Mouse (Mus musculus) ovary, postnatal 14 days (tissue): Measurements from ENCODE around the gene Dirc2.

Source experiments
- DNase-seq: peaks from one replicate; pipeline ENCODE4 v3.0.0; 2022; ENCODE audit warnings: low spot score

The Dirc2 gene

GRCm38 (mm10) chr16:35739548-35739947 lies 29.6 kb downstream of the Dirc2 start:
- DNase-seq, result no peak

GRCm38 (mm10) chr16:35738096-35738767 lies 30.9 kb downstream of the Dirc2 start:
- no peak for DNase-seq

GRCm38 (mm10) chr16:35734038-35734437 lies 35.1 kb downstream of the Dirc2 start:
- DNase-seq, result peak; percentile 52

- no peak for DNase-seq
These were observed 37.1 kb downstream of the Dirc2 start for GRCm38 (mm10) chr16:35732096-35732495.

DNA sequence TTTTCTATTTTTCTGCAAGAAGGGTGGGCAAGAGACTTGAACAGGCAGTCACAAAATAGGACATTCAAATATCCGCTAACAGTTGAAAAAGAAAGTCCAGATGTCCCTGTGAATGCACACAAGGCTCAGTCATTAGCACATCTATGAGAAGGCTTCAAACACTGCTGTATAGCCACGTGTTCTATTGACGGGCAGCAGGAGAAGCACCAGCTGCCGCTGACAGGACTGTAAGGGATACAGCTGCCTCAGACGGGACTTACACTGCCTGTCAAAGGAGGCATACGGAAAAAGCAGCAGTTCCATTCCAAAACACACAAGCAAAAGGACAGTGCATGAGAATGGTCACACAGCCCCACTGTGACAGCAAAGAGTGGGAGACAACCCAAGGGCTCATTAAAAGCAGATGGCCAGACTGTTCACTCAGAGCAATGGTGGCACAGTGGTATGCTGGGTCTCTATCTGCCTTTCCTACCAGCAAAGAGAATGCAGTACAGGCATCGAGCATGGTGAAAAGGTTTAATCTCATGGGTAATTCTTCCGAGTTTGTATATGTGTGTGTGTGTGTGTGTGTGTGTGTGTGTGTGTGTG lies 39.9 kb downstream of the Dirc2 start:
- DNase-seq, result no peak

DNA sequence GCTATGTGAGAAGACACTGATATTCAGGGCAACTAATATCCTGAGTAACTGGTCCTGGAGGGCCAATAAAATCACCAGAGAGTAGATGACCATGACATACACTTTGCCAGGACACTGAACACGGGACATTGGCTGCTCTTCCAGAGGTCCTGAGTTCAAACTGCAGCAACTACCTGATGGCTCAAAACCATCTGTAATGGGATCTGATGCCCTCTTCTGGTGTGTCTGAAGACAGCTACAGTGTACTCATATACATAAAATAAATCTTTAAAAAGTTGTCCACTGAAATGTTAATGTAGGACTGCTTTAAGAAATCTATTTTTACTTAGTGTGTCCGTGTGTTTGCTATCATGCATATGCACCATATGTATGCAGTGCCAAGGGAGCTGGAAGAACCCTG lies 42.6 kb downstream of the Dirc2 start:
- DNase-seq, result no peak

DNA sequence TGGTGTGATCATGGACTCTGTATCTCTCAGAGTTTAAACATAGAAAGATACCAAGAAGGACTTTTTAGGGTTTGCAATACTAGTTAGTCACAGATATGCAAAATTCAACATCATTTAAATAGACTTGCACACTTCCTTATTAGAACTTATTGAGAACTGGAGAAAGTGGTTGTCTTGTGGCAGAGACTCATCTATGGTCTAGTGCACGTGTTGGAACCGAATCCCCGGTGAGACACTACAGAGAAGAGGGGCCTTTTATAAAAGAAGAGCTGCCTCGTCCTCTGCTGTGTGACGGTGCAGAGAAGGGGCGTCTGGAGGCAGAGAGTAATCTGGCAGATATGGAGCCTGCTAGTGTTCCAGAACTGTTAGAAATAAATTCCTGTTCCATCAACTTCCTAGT lies 44.6 kb downstream of the Dirc2 start:
- no peak for DNase-seq

GRCm38 (mm10) chr16:35717761-35718160 lies 51.4 kb downstream of the Dirc2 start:
- no peak for DNase-seq

DNA sequence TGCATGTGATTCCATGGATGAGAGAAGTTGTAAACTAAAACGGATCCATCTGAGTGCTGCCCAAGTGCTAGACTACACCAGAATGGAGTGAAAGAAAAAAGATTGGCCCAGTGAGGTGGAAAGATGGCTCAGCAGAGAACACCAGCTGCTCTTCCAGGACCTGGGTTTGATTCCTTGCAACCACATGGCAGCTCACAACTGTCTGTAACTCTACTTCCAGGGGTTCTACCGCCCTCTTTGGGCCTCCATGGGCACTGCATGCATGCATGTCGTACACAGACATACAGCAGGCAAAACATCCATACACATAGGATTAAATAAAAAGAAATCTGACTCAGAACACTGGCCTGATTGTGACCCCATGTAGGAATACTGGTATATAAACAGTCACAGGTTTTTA lies 52.9 kb downstream of the Dirc2 start:
- DNase-seq, result no peak

DNA sequence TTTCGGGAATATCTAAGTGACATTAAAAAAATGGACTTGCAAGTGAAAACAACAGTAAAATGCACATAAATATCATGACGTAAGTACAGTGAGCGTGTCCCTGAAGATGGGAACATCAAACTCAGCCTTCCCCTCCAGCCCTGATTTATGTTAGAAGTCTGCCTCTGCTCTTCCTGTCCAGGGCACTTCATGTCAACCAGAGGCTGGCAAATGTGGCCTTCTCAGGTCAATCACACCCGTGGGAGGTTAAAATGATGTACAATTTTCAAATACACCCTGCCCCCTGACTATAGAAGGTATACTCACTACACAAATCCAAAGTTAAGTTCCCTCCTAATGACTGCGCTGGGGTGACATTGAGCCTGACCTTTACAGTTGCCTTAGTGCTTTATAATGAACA lies 53.4 kb downstream of the Dirc2 start:
- DNase-seq, result no peak

DNA sequence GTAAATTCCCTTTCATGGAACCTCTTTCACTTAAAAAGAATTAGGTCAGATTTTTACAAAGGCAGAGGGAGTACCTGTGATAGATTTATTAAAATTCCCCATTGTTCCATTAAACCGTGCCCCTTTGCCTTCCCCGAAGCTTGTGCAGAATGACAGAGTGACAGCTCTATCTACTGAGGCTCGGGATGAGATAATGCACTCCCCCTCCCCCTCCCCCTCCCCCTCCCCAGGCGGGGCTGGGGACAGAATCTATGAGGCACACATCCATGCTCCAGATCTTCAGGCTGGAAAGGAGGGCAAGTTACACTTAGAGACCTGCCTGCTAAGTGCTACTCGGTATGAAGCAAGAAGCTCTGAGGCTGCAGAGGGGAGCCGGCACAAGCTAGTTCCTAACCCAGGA lies 53.8 kb downstream of the Dirc2 start:
- no peak for DNase-seq

GRCm38 (mm10) chr16:35714689-35715088 lies 54.5 kb downstream of the Dirc2 start:
- DNase-seq, result no peak

DNA sequence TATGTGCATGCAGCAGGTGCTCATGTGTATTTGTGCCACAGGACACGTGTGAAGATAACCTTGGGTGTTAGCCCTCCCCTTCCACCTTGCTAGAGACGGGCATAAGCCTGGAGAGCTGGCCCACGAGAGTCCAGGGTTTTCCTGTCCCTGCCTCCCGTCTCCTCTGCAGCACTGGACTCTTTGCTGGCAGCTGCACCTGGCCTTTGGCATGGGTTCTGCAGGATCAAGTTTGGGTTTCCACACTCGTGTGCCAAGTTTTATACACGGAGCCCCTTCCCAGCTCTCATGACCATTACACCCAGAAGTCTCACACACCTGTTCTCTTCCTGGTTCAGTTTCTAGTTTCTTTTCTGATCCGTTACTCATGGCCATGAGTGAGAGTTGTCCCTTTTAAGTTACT lies 55.5 kb downstream of the Dirc2 start:
- DNase-seq, result no peak

DNA sequence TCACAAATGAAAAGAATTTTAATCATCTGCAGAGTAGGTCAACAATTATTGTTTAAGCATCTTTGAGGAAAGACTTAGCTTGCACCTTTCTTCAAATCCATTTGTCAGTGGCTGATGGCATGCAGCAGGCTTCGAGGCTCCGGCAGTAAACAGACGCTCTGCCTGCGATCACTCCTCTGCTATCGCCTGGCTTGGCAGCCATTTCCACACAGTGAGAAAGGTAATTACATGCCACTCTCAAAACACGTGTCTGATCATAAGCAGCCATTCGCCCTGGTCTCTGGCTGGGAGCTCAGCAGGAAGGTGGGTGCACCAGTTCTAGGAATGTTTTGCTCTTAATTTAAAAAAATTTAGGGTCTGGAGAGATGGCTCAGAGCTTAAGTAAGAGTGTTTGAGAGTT lies 58.2 kb downstream of the Dirc2 start:
- DNase-seq, result no peak

GRCm38 (mm10) chr16:35707004-35707403 lies 62.2 kb downstream of the Dirc2 start:
- DNase-seq, result no peak

DNA sequence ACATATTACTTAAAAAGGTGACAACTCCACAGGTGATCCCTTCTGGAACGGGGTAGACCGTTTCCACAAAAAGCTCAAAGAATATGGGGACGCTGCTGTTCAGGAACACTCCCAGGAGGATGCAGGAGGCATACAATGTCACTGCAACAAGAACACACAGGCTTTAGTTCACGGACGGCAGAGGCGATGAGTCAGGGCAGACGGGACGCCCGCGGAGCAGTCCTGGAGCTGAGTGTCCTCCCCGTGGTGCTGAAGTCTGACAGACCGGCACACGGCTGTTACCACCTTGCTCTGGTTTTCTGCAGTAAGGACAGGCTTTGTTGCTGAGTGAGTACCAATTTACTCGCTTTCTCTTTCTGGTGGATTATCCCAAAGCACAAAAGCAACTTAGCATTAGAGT lies 64.4 kb downstream of the Dirc2 start:
- no peak for DNase-seq

DNA sequence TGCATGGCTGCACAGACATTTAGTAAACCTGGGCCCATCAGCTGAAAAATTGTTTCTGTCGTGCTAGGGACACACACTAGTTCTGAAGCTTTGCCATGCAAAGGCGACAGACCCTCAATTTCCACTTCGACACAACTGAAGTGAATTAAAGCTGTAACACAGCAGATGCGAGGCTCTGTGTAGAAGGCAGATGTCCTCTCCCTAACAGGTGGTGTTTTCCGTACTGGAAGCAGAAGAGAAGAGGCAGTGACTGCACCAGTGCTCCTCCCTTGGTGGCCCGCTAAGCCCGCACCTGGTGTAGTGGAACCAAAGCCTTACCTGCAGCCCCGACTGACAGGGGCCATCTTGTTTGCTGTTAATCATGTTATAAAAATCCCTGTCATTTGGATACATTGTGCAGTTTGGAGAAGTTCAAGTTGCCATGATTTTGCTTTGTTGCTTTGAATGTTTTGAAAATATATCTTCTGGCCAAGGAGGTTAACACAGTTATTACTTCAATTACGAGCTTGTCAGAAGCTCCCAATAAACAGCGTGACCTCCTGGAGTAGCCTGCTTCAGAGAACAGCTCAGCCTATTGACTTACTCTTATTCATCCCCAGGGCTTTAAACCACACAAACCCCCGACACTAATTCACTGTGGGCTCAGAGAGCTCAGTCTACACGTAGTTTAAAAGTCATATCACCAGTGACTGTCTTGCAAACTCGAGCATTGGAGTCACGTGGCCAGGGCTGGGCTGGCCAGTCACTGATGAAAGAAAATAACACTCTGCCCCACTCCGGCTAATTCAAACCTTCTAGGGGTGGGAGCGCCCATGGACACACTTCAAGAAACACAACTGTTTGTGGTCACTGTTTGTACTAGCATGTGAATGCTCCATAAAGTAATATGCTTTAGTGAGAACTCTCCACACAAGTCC lies 65.1 kb downstream of the Dirc2 start:
- no peak for DNase-seq

- DNase-seq, result no peak
These were observed 67.3 kb downstream of the Dirc2 start for GRCm38 (mm10) chr16:35701823-35702222.

DNA sequence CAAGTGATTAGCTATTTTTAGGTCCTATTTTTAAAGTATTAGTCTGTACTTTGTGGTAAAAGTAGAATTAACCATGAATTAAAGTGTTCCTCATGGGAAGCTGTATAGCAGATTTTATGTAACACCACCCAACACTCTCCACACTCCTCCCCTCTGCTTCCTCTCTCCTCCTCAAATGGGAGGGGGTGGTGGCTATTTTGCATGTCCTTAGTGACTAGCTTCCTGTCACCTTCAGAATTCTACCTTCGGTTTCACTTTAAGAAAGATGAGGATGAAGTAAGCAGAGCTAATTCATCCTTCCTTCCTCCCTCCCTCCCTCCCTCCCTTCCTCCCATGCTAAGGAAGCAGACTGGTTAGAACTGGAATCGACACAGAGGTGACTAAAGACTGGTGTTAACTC lies 73.1 kb downstream of the Dirc2 start:
- no peak for DNase-seq

DNA sequence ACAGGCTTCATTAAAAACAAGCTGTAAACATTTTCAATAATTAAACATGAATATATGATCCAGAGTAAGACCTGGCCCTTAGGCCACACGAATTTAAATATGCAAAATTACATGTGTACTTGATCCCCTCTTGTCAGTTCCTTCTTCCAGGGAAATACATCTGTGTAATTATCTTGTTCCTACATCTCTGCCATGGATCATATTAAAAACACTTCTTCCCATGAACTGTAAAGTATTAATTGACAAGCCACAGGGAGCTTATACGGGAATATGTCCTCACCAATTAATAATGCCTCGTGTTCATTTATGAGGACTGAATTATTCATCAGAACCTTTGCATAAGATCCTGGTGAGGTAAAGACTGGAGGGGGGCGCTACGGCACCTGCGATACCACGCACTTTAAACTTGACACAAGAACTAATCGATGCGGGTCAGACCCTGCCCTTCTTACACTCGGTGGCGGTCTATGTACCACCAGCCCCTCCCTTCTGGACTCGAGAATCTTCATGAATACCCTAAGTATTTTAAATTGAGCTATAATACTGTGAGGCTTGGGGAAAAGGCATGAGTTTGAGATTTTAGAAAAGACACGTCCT lies 74.8 kb downstream of the Dirc2 start:
- DNase-seq, result no peak

GRCm38 (mm10) chr16:35691606-35692005 lies 77.5 kb downstream of the Dirc2 start:
- no peak for DNase-seq

- no peak for DNase-seq
These were observed 82.7 kb downstream of the Dirc2 start for GRCm38 (mm10) chr16:35686491-35686890.

- no peak for DNase-seq
These were observed 84.1 kb downstream of the Dirc2 start for GRCm38 (mm10) chr16:35685027-35685426.
